Mouse (Mus musculus) ES-Bruce4 (cell line): ENCODE measurements around the gene Ubtf. TPM values are rescaled to one million over a fixed set of nuclear protein-coding genes. Genes with fewer than 3 reads are reported as not detected.

Experiments used
- H3K27ac ChIP-seq: 2 replicates; pipeline ENCODE4 v1.5.1; 2012; ENCODE audit warnings: low read length, inconsistent platforms; ENCODE audit not compliant: insufficient read depth
- H3K27me3 ChIP-seq: 2 replicates; pipeline ENCODE4 v1.6.1; 2012; ENCODE audit warnings: mild to moderate bottlenecking, low read length, inconsistent platforms; ENCODE audit not compliant: control insufficient read depth, poor library complexity, insufficient read depth, severe bottlenecking
- H3K36me3 ChIP-seq: 2 replicates; pipeline ENCODE4 v1.6.1; 2012; ENCODE audit warnings: inconsistent platforms, mild to moderate bottlenecking, low read length, moderate library complexity; ENCODE audit not compliant: control insufficient read depth, poor library complexity, insufficient read depth, severe bottlenecking
- H3K4me1 ChIP-seq: one replicate; pipeline ENCODE4 v1.8.1; 2011; ENCODE audit warnings: low read length; ENCODE audit not compliant: control insufficient read depth, insufficient read depth
- H3K4me3 ChIP-seq: 2 replicates; pipeline ENCODE4 v1.5.1; 2011; ENCODE audit warnings: low read depth, mild to moderate bottlenecking, low read length
- H3K9ac ChIP-seq: 2 replicates; pipeline ENCODE4 v1.6.1; 2012; ENCODE audit warnings: low read depth, mild to moderate bottlenecking, inconsistent platforms; ENCODE audit not compliant: poor library complexity, severe bottlenecking
- H3K9me3 ChIP-seq: replicated peaks from 2 replicates; pipeline ENCODE4 v1.6.1; 2012; ENCODE audit warnings: mild to moderate bottlenecking, low read length, inconsistent platforms; ENCODE audit not compliant: control insufficient read depth, poor library complexity, insufficient read depth, severe bottlenecking
- CTCF ChIP-seq: IDR thresholded peaks from one replicate; pipeline ENCODE4 v1.8.1; 2011; ENCODE audit warnings: low read depth, low read length
- EP300 ChIP-seq: IDR thresholded peaks from 2 replicates; pipeline ENCODE4 v1.6.1; 2011; ENCODE audit warnings: low read depth, low read length; ENCODE audit not compliant: insufficient read depth
- POLR2A ChIP-seq: IDR thresholded peaks from one replicate; pipeline ENCODE4 v1.8.1; 2011; ENCODE audit warnings: low read length; ENCODE audit not compliant: insufficient read depth
- polyA plus RNA-seq: library from polyadenylated mRNA; stranded (reverse); fragments of >200 nt; gene quantifications from 2 replicates; pipeline ENCODE4 v1.2.4, GENCODE M21; 2011; ENCODE audit warnings: low read depth; ENCODE audit not compliant: missing spikeins, insufficient read depth, insufficient read length

The Ubtf gene
- polyA plus RNA-seq, 1 experiment, result 82.0 TPM

GRCm38 (mm10) chr11:102293971-102294370 is 25.6 kb downstream of the Ubtf start:
- Histone ChIP-seq H3K9me3 (no peaks in the 10 kb centered on the region), H3K4me1 (peaks cover 3% of the 10 kb centered on the region), H3K36me3 (peaks cover 35% of the 10 kb centered on the region), H3K27ac (no peak overlapping the region), H3K9ac (0 out of 2 replicates have a peak overlapping the region, but pooled peaks have one; percentile 99), H3K27me3 (no peaks in the 10 kb centered on the region), H3K4me3 (no peak overlapping the region)
- no peak for TF ChIP-seq CTCF
- TF ChIP-seq EP300, result no peak

GRCm38 (mm10) chr11:102291051-102291535 is 28.4 kb downstream of the Ubtf start:
- H3K36me3 ChIP-seq, result peaks cover 44% of the 10 kb centered on the region
- no peaks in the 10 kb centered on the region for H3K27me3 ChIP-seq
- no peaks in the 10 kb centered on the region for H3K9me3 ChIP-seq
- peaks cover 3% of the 10 kb centered on the region for H3K4me1 ChIP-seq
- H3K27ac ChIP-seq, result no peak overlapping the region
- TF ChIP-seq CTCF (no peak), POLR2A (no peak), EP300 (no peak)
- H3K4me3 ChIP-seq, result no peak overlapping the region
- no peak overlapping the region for H3K9ac ChIP-seq

- H3K4me1 ChIP-seq, result peaks cover 3% of the 10 kb centered on the region
- no peak overlapping the region for H3K9ac ChIP-seq
- no peaks in the 10 kb centered on the region for H3K27me3 ChIP-seq
- TF ChIP-seq CTCF, result no peak
- no peak for TF ChIP-seq POLR2A
- no peak for TF ChIP-seq EP300
- no peaks in the 10 kb centered on the region for H3K9me3 ChIP-seq
- peaks cover 44% of the 10 kb centered on the region for H3K36me3 ChIP-seq
- H3K27ac ChIP-seq, result 0 out of 2 replicates have a peak overlapping the region, but pooled peaks have one; percentile 8
- no peak overlapping the region for H3K4me3 ChIP-seq
Measured at GRCm38 (mm10) chr11:102290141-102290540, 29.4 kb downstream of the Ubtf start.

GRCm38 (mm10) chr11:102289511-102290100 is 29.9 kb downstream of the Ubtf start:
- no peak overlapping the region for H3K9ac ChIP-seq
- no peaks in the 10 kb centered on the region for H3K9me3 ChIP-seq
- peaks cover 3% of the 10 kb centered on the region for H3K4me1 ChIP-seq
- no peaks in the 10 kb centered on the region for H3K27me3 ChIP-seq
- peak overlapping the region; percentile 8; the same call in 1 of the 2 replicates for H3K27ac ChIP-seq
- H3K4me3 ChIP-seq, result no peak overlapping the region
- no peak for TF ChIP-seq EP300
- no peak for TF ChIP-seq CTCF
- no peak for TF ChIP-seq POLR2A
- H3K36me3 ChIP-seq, result peaks cover 44% of the 10 kb centered on the region

GRCm38 (mm10) chr11:102288913-102289312 is 30.6 kb downstream of the Ubtf start:
- peaks cover 38% of the 10 kb centered on the region for H3K36me3 ChIP-seq
- no peak overlapping the region for H3K9ac ChIP-seq

GRCm38 (mm10) chr11:102288027-102288804 is 31.3 kb downstream of the Ubtf start:
- Histone ChIP-seq H3K4me3 (no peak overlapping the region), H3K9ac (no peak overlapping the region), H3K27me3 (no peaks in the 10 kb centered on the region), H3K4me1 (no peaks in the 10 kb centered on the region), H3K9me3 (no peaks in the 10 kb centered on the region), H3K27ac (no peak overlapping the region), H3K36me3 (peaks cover 31% of the 10 kb centered on the region)
- TF ChIP-seq CTCF (no peak), EP300 (no peak), POLR2A (no peak)

More at GRCm38 (mm10) chr11:102288913-102289312, 30.6 kb downstream of the Ubtf start:
- no peak for TF ChIP-seq CTCF
- TF ChIP-seq POLR2A, result no peak
- TF ChIP-seq EP300, result no peak
- no peaks in the 10 kb centered on the region for H3K4me1 ChIP-seq
- H3K9me3 ChIP-seq, result no peaks in the 10 kb centered on the region
- H3K27ac ChIP-seq, result no peak overlapping the region
- no peak overlapping the region for H3K4me3 ChIP-seq
- no peaks in the 10 kb centered on the region for H3K27me3 ChIP-seq
